In the genomic region with DNA sequence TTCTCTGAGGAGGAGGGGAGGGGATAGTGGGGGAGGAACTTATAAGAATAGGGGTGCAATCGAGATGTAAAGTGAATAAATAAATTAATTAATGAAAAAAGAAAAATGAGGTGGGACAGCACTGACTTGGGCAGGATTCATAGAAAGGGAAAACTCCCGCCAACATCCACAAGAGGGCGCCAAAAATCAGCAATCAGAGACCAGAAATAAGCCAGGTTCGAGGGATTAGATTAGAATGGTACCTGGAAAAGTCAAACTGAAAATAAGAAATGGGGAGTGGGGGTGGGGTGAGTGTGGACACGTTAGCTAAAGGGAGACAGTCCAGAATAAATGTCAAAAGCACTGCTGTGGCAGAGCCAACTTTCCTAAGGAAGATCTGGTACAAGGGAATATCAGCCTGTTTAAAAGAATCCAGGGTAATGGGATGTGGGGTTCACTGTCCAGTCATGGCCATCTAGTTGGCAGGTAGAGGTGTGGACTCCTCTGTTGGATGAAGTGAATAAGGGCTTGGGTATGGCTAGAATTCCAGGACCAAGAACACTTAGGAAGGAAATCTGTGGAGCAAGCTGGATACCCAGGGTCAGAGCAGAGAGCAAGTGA, we compare ENCODE assay signal across 8 mouse cellular contexts. TPM values are rescaled to one million over a fixed set of nuclear protein-coding genes. Genes with fewer than 3 reads are reported as not detected.
DNase-seq lines count a peak whose midpoint lies in the region; ATAC-seq and TF ChIP-seq lines count a peak whose summit lies in the region.

No protein-coding gene starts in this region.

- H3K9ac ChIP-seq in heart, postnatal 0 days (replicated peaks; ENCODE audit: low read depth, low read length), result no peak overlapping the region
- H3K9ac ChIP-seq in kidney, postnatal 0 days (ENCODE audit: low read depth, low read length), result no peak overlapping the region
- H3K9ac ChIP-seq in liver, embryonic 11.5 days (ENCODE audit: low read depth, low read length), result no peak overlapping the region
- H3K9ac ChIP-seq in stomach, embryonic 14.5 days (replicated peaks; ENCODE audit: low read depth, low read length), result no peak overlapping the region

- 0 out of 2 replicates have a peak, but pooled peaks cover 6% of the 10 kb centered on the region for H3K4me1 ChIP-seq in heart, postnatal 0 days (ENCODE audit: control insufficient read depth, insufficient read depth)
- H3K4me1 ChIP-seq in kidney, postnatal 0 days (replicated peaks; ENCODE audit: insufficient read depth, low read length), result 0 out of 2 replicates have a peak, but pooled peaks cover 2% of the 10 kb centered on the region
- no peaks in the 10 kb centered on the region; the same call in 1 of the 2 replicates for H3K4me1 ChIP-seq in liver, embryonic 11.5 days (replicated peaks; ENCODE audit: control insufficient read depth, insufficient read depth, low read length)
- H3K4me1 ChIP-seq in stomach, embryonic 14.5 days (ENCODE audit: control insufficient read depth, insufficient read depth, low read length), result no peaks in the 10 kb centered on the region; the same call in 1 of the 2 replicates

- no peaks in the 10 kb centered on the region for H3K27me3 ChIP-seq in heart, postnatal 0 days (ENCODE audit: control insufficient read depth, insufficient read depth, low read length)
- H3K27me3 ChIP-seq in kidney, postnatal 0 days (ENCODE audit: insufficient read depth, low read length), result no peaks in the 10 kb centered on the region
- no peaks in the 10 kb centered on the region for H3K27me3 ChIP-seq in liver, embryonic 11.5 days (replicated peaks; ENCODE audit: control insufficient read depth, insufficient read depth, low read length)
- no peaks in the 10 kb centered on the region for H3K27me3 ChIP-seq in stomach, embryonic 14.5 days (ENCODE audit: control insufficient read depth, insufficient read depth, low read length)

- peak; percentile 84 for ATAC-seq in CD4-positive, CD25-positive, alpha-beta regulatory T cell, adult 4 months
- ATAC-seq in heart, postnatal 0 days (ENCODE audit: insufficient read depth, low read depth), result no peak
- peak; percentile 36; the same call in 1 of the 2 replicates for ATAC-seq in kidney, postnatal 0 days (replicated peaks; ENCODE audit: low FRiP score, low read depth)
- 0 out of 2 replicates have a peak, but pooled peaks have one; percentile 49 for ATAC-seq in liver, embryonic 11.5 days (replicated peaks; ENCODE audit: low FRiP score)
- ATAC-seq in stomach, embryonic 14.5 days (ENCODE audit: insufficient number of reproducible peaks, insufficient read depth, low FRiP score, low read depth), result 0 out of 2 replicates have a peak, but pooled peaks have one; percentile 10

- H3K9me3 ChIP-seq in heart, postnatal 0 days (replicated peaks; ENCODE audit: control insufficient read depth, low read length), result no peaks in the 10 kb centered on the region
- no peaks in the 10 kb centered on the region for H3K9me3 ChIP-seq in kidney, postnatal 0 days (replicated peaks; ENCODE audit: low read length)
- no peaks in the 10 kb centered on the region for H3K9me3 ChIP-seq in liver, embryonic 11.5 days (ENCODE audit: control insufficient read depth, low read length)
- no peaks in the 10 kb centered on the region for H3K9me3 ChIP-seq in stomach, embryonic 14.5 days (ENCODE audit: control insufficient read depth, low read depth, low read length)

- H3K4me3 ChIP-seq in heart, postnatal 0 days (ENCODE audit: low read depth, low read length), result no peak overlapping the region
- no peak overlapping the region for H3K4me3 ChIP-seq in kidney, postnatal 0 days (replicated peaks; ENCODE audit: low read depth, low read length)
- no peak overlapping the region for H3K4me3 ChIP-seq in liver, embryonic 11.5 days (ENCODE audit: low read depth, low read length)
- H3K4me3 ChIP-seq in stomach, embryonic 14.5 days (ENCODE audit: low read depth, low read length), result no peak overlapping the region

- WGBS in heart, postnatal 0 days, result 1% methylated on average over 5 of the region's 5 CpGs
- WGBS in kidney, postnatal 0 days, result 0% methylated on average over 5 of the region's 5 CpGs
- WGBS in liver, embryonic 11.5 days, result 2% methylated on average over 5 of the region's 5 CpGs
- under 1% methylated on average over 5 of the region's 5 CpGs for WGBS in stomach, embryonic 14.5 days

- peak; percentile 78 for TF ChIP-seq CTCF in heart, postnatal 0 days (IDR thresholded peaks at IDR 0.05; ENCODE audit: low read depth)
- peak; percentile 87 for TF ChIP-seq CTCF in kidney, postnatal 0 days (IDR thresholded peaks at IDR 0.05; ENCODE audit: low read depth)

- H3K36me3 ChIP-seq in heart, postnatal 0 days (replicated peaks; ENCODE audit: control insufficient read depth, insufficient read depth, low read length), result no peaks in the 10 kb centered on the region
- no peaks in the 10 kb centered on the region for H3K36me3 ChIP-seq in kidney, postnatal 0 days (ENCODE audit: insufficient read depth, low read length)
- no peaks in the 10 kb centered on the region for H3K36me3 ChIP-seq in liver, embryonic 11.5 days (ENCODE audit: control insufficient read depth, insufficient read depth, low read length)
- H3K36me3 ChIP-seq in stomach, embryonic 14.5 days (ENCODE audit: control insufficient read depth, insufficient read depth, low read length), result no peaks in the 10 kb centered on the region

- no peak overlapping the region for H3K4me2 ChIP-seq in heart, postnatal 0 days (ENCODE audit: low read depth, low read length)
- no peak overlapping the region for H3K4me2 ChIP-seq in kidney, postnatal 0 days (ENCODE audit: low read length)
- H3K4me2 ChIP-seq in liver, embryonic 11.5 days, result no peak overlapping the region
- H3K4me2 ChIP-seq in stomach, embryonic 14.5 days (replicated peaks; ENCODE audit: low read depth, low read length), result no peak overlapping the region

- no peak for TF ChIP-seq EP300 in heart, postnatal 0 days (IDR thresholded peaks at IDR 0.05; ENCODE audit: low read depth)

- DNase-seq in adrenal gland, adult 18-20 months (ENCODE audit: low spot score in 2 of 2), result peak; percentile 62 to 63
- peak; percentile 44 for DNase-seq in embryo, embryonic 11.5 days (ENCODE audit: low read depth, low spot score)
- peak; percentile 45 for DNase-seq in heart, postnatal 0 days (ENCODE audit: low spot score)
- peak; percentile 77 for DNase-seq in kidney, postnatal 0 days (ENCODE audit: low spot score)
- peak; percentile 58 for DNase-seq in liver, embryonic 11.5 days (ENCODE audit: low spot score)
- DNase-seq in naive thymus-derived CD4-positive, alpha-beta T cell, adult 2 months (ENCODE audit: low read depth), result peak; percentile 79

- H3K27ac ChIP-seq in heart, postnatal 0 days (ENCODE audit: low read depth), result no peak overlapping the region
- no peak overlapping the region for H3K27ac ChIP-seq in kidney, postnatal 0 days
- H3K27ac ChIP-seq in liver, embryonic 11.5 days (ENCODE audit: low read depth, low read length), result no peak overlapping the region
- no peak overlapping the region for H3K27ac ChIP-seq in stomach, embryonic 14.5 days (ENCODE audit: low read length)

RNA-seq across cellular contexts. Expression of gene Hmcn1, which starts 41.9 kb away (rescaled TPM):
- polyA plus RNA-seq in CD4-positive, CD25-positive, alpha-beta regulatory T cell, adult 4 months (2017; shearing (Covaris generic)), result not detected
- 1 to 10 TPM; 1.4 TPM for total RNA-seq in adrenal gland, adult 18-20 months (2021)
- total RNA-seq in heart, postnatal 0 days (2014; rRNA removed; ENCODE audit: low replicate concordance), result 51.0 and 59.2 TPM in 2 replicates
- 18.3 and 18.9 TPM in 2 replicates for polyA plus RNA-seq in heart, postnatal 0 days (2015; fragmentation: Nextera tagmentation; extraction: Ambion mirVana)
- polyA plus RNA-seq in kidney, postnatal 0 days (2015; fragmentation: Nextera tagmentation; extraction: Ambion mirVana), result 27.8 and 31.6 TPM in 2 replicates
- 9.9 and 11.0 TPM in 2 replicates for polyA plus RNA-seq in liver, embryonic 11.5 days (2014; fragmentation: Nextera tagmentation; extraction: Ambion mirVana)
- 22.1 and 23.5 TPM in 2 replicates for polyA plus RNA-seq in stomach, embryonic 14.5 days (2014; fragmentation: Nextera tagmentation; extraction: Ambion mirVana)

Comparison
In these comparisons a context has a peak if more than half of its experiments do, and no peak if none do; other contexts are left out.
1. RNA of gene Hmcn1, which starts 41.9 kb away (polyA plus RNA-seq): 27.8 to 31.6 TPM in kidney, postnatal 0 days, 22.1 to 23.5 TPM in stomach, embryonic 14.5 days, 18.3 to 18.9 TPM in heart, postnatal 0 days and 9.9 to 11.0 TPM in liver, embryonic 11.5 days; not detected in CD4-positive, CD25-positive, alpha-beta regulatory T cell, adult 4 months; every median in the first group is over 10 times any median in the second.
2. Peak in every context shown above with its lines, with median percentiles within 50 percentile points of each other: DNase-seq.